In genomic region chr11:113190006-113190405, GRCm38 (mm10) we compare ENCODE assay signal across 21 mouse cellular contexts.
DNase-seq lines count a peak whose midpoint lies in the region; ATAC-seq lines count a peak whose summit lies in the region.
"Had no signal": no experiment of that assay in that cellular context is flagged by ENCODE, and none has a peak within 500 bp of the region (broad histone marks: within the 10 kb centered on the region; RNA-seq: fewer than 3 reads in every experiment).

No protein-coding gene starts in this region.

- WGBS in lung, embryonic 15.5 days = 76% methylated on average over 6 of the region's 6 CpGs
- WGBS in forebrain, embryonic 14.5 days = 80% methylated on average over 6 of the region's 6 CpGs
- WGBS in limb, embryonic 12.5 days = 82% methylated on average over 6 of the region's 6 CpGs

- no peak overlapping the region for H3K4me3 ChIP-seq in lung, embryonic 15.5 days
- no peak overlapping the region for H3K4me3 ChIP-seq in forebrain, embryonic 14.5 days (ENCODE audit: low read depth, low read length)
- no peak overlapping the region for H3K4me3 ChIP-seq in limb, embryonic 12.5 days (replicated peaks)
- H3K4me3 ChIP-seq: embryonic facial prominence, embryonic 12.5 days; heart, embryonic 15.5 days; limb, embryonic 15.5 days; midbrain, embryonic 12.5 days had no signal

- H3K27me3 ChIP-seq in lung, embryonic 15.5 days = no peaks in the 10 kb centered on the region
- H3K27me3 ChIP-seq in forebrain, embryonic 14.5 days (replicated peaks; ENCODE audit: control insufficient read depth, insufficient read depth, low read length) = no peaks in the 10 kb centered on the region
- 0 out of 2 replicates have a peak, but pooled peaks cover 3% of the 10 kb centered on the region for H3K27me3 ChIP-seq in limb, embryonic 12.5 days
- H3K27me3 ChIP-seq: embryonic facial prominence, embryonic 12.5 days; heart, embryonic 15.5 days; limb, embryonic 15.5 days had no signal

- no peaks in the 10 kb centered on the region for H3K36me3 ChIP-seq in lung, embryonic 15.5 days
- H3K36me3 ChIP-seq in forebrain, embryonic 14.5 days (ENCODE audit: control insufficient read depth, insufficient read depth, low read length) = no peaks in the 10 kb centered on the region
- no peaks in the 10 kb centered on the region for H3K36me3 ChIP-seq in limb, embryonic 12.5 days
- H3K36me3 ChIP-seq: embryonic facial prominence, embryonic 12.5 days; heart, embryonic 15.5 days; limb, embryonic 15.5 days; midbrain, embryonic 12.5 days had no signal

- H3K9ac ChIP-seq in lung, embryonic 15.5 days = no peak overlapping the region
- H3K9ac ChIP-seq in forebrain, embryonic 14.5 days (ENCODE audit: low read length) = no peak overlapping the region
- H3K9ac ChIP-seq in limb, embryonic 12.5 days (replicated peaks) = no peak overlapping the region
- H3K9ac ChIP-seq: embryonic facial prominence, embryonic 12.5 days; heart, embryonic 15.5 days; limb, embryonic 15.5 days; liver, embryonic 14.5 days; midbrain, embryonic 12.5 days had no signal

- no peak for ATAC-seq in lung, embryonic 15.5 days (ENCODE audit: borderline replicate concordance, extremely low read depth, low FRiP score, low TSS enrichment)
- ATAC-seq in activated CD4-positive, CD25-positive, alpha-beta regulatory T cell, adult 4 months = peak; percentile 26
- no peak for ATAC-seq in forebrain, embryonic 14.5 days
- no peak for ATAC-seq in limb, embryonic 12.5 days (ENCODE audit: insufficient number of reproducible peaks, insufficient read depth, low FRiP score, low TSS enrichment, low read depth)

- peak overlapping the region; percentile 59; the same call in 1 of the 2 replicates for H3K27ac ChIP-seq in lung, embryonic 15.5 days
- H3K27ac ChIP-seq in forebrain, embryonic 14.5 days (ENCODE audit: low read depth, low read length) = 0 out of 2 replicates have a peak overlapping the region, but pooled peaks have one; percentile 3
- peak overlapping the region; percentile 89; the same call in 1 of the 2 replicates for H3K27ac ChIP-seq in limb, embryonic 12.5 days
- H3K27ac ChIP-seq: embryonic facial prominence, embryonic 12.5 days; heart, embryonic 15.5 days; limb, embryonic 15.5 days; liver, embryonic 14.5 days had no signal

- no peaks in the 10 kb centered on the region for H3K9me3 ChIP-seq in lung, embryonic 15.5 days
- H3K9me3 ChIP-seq in forebrain, embryonic 14.5 days (replicated peaks; ENCODE audit: control insufficient read depth, low read length) = no peaks in the 10 kb centered on the region
- H3K9me3 ChIP-seq in limb, embryonic 12.5 days = no peaks in the 10 kb centered on the region
- H3K9me3 ChIP-seq: embryonic facial prominence, embryonic 12.5 days; heart, embryonic 15.5 days; limb, embryonic 15.5 days; midbrain, embryonic 12.5 days had no signal

- H3K4me2 ChIP-seq in lung, embryonic 15.5 days = no peak overlapping the region
- no peak overlapping the region for H3K4me2 ChIP-seq in forebrain, embryonic 14.5 days (ENCODE audit: low read length)
- no peak overlapping the region for H3K4me2 ChIP-seq in limb, embryonic 12.5 days
- H3K4me2 ChIP-seq: embryonic facial prominence, embryonic 12.5 days; heart, embryonic 15.5 days; limb, embryonic 15.5 days; midbrain, embryonic 12.5 days had no signal

- peaks cover 34% of the 10 kb centered on the region for H3K4me1 ChIP-seq in lung, embryonic 15.5 days
- H3K4me1 ChIP-seq in forebrain, embryonic 14.5 days (ENCODE audit: control insufficient read depth, insufficient read depth, low read length) = peaks cover 42% of the 10 kb centered on the region
- H3K4me1 ChIP-seq in limb, embryonic 12.5 days (replicated peaks) = peaks cover 85% of the 10 kb centered on the region

- no peak for DNase-seq in lung, adult 18-20 months
- no peak for DNase-seq in forebrain, embryonic 14.5 days (ENCODE audit: low spot score)
- DNase-seq in natural killer cell, adult 2 months (ENCODE audit: low spot score in 2 of 2) = no peak
- no peak for DNase-seq in embryo, embryonic 9.5 days (ENCODE audit: extremely low spot score)
- DNase-seq: adrenal gland, adult 2 months; cerebellum, adult 11-12 months; cerebellum, postnatal 10 days; heart, postnatal 4 days; kidney, adult 8-10 months; kidney, postnatal 14 days; lung, postnatal 10 days; right cerebral cortex, postnatal 25 days; spleen, adult 18-20 months had no signal

Comparison
In these comparisons a context has a peak if more than half of its experiments do, and no peak if none do; other contexts are left out.
1. H3K27ac ChIP-seq: peak in every context shown above with its lines; median percentile 89 in limb, embryonic 12.5 days; 59 in lung, embryonic 15.5 days; 3 in forebrain, embryonic 14.5 days.